In genomic region chr15:31223596-31224134, GRCm38 (mm10) we compare ENCODE assay signal across 7 mouse cellular contexts. TPM values are rescaled to one million over a fixed set of nuclear protein-coding genes. Genes with fewer than 3 reads are reported as not detected.
A peak's percentile ranks its signal among the peaks of the same experiment; 100 is the strongest.
DNase-seq lines count a peak whose midpoint lies in the region; ATAC-seq and TF ChIP-seq lines count a peak whose summit lies in the region.

No protein-coding gene starts in this region.

- no peaks in the 10 kb centered on the region for H3K9me3 ChIP-seq in lung, embryonic 14.5 days (ENCODE audit: low read depth, low read length)
- H3K9me3 ChIP-seq in embryonic facial prominence, embryonic 11.5 days (replicated peaks; ENCODE audit: control insufficient read depth, low read length): no peaks in the 10 kb centered on the region
- no peaks in the 10 kb centered on the region for H3K9me3 ChIP-seq in hindbrain, embryonic 15.5 days
- H3K9me3 ChIP-seq in midbrain, embryonic 11.5 days (ENCODE audit: control insufficient read depth, low read length): no peaks in the 10 kb centered on the region

- H3K36me3 ChIP-seq in lung, embryonic 14.5 days (ENCODE audit: insufficient read depth): no peaks in the 10 kb centered on the region
- no peaks in the 10 kb centered on the region for H3K36me3 ChIP-seq in embryonic facial prominence, embryonic 11.5 days (replicated peaks; ENCODE audit: control insufficient read depth, insufficient read depth, low read depth, low read length)
- no peaks in the 10 kb centered on the region for H3K36me3 ChIP-seq in hindbrain, embryonic 15.5 days
- no peaks in the 10 kb centered on the region for H3K36me3 ChIP-seq in midbrain, embryonic 11.5 days (ENCODE audit: control insufficient read depth, insufficient read depth, low read length)

- H3K4me2 ChIP-seq in lung, embryonic 14.5 days: peak overlapping the region; percentile 75
- peak overlapping the region; percentile 64 for H3K4me2 ChIP-seq in embryonic facial prominence, embryonic 11.5 days (ENCODE audit: low read depth, low read length)
- peak overlapping the region; percentile 69 for H3K4me2 ChIP-seq in hindbrain, embryonic 15.5 days
- H3K4me2 ChIP-seq in midbrain, embryonic 11.5 days: peak overlapping the region; percentile 73

- peak; percentile 43 for ATAC-seq in lung, embryonic 14.5 days (ENCODE audit: insufficient read depth)
- ATAC-seq in embryonic facial prominence, embryonic 11.5 days (replicated peaks; ENCODE audit: insufficient number of reproducible peaks, low FRiP score, low TSS enrichment, low read depth): no peak; the same call in 1 of the 2 replicates
- ATAC-seq in hindbrain, embryonic 15.5 days (ENCODE audit: low FRiP score, low read depth): peak; percentile 54
- ATAC-seq in midbrain, embryonic 11.5 days (ENCODE audit: low FRiP score): peak; percentile 36
- ATAC-seq in CD4-positive, CD25-positive, alpha-beta regulatory T cell, adult 4 months: no peak

- peak overlapping the region; percentile 48 for H3K9ac ChIP-seq in lung, embryonic 14.5 days
- peak overlapping the region; percentile 55 for H3K9ac ChIP-seq in embryonic facial prominence, embryonic 11.5 days (replicated peaks; ENCODE audit: low read length)
- peak overlapping the region; percentile 72 for H3K9ac ChIP-seq in hindbrain, embryonic 15.5 days
- H3K9ac ChIP-seq in midbrain, embryonic 11.5 days (ENCODE audit: low read length): peak overlapping the region; percentile 45; the same call in 1 of the 2 replicates

- WGBS in lung, embryonic 14.5 days: 30% methylated on average over 15 of the region's 15 CpGs
- 46% methylated on average over 15 of the region's 15 CpGs for WGBS in embryonic facial prominence, embryonic 11.5 days
- 42% methylated on average over 15 of the region's 15 CpGs for WGBS in hindbrain, embryonic 15.5 days
- WGBS in midbrain, embryonic 11.5 days: 45% methylated on average over 15 of the region's 15 CpGs

- peak; percentile 51 for DNase-seq in lung, embryonic 14.5 days
- no peak for DNase-seq in lung, adult 18-20 months
- no peak for DNase-seq in embryonic facial prominence, embryonic 11.5 days (ENCODE audit: low spot score)
- no peak for DNase-seq in midbrain, embryonic 11.5 days (ENCODE audit: low spot score, missing footprints)
- DNase-seq in left cerebral cortex, postnatal 4 days: no peak

- H3K27me3 ChIP-seq in lung, embryonic 14.5 days (ENCODE audit: insufficient read depth, low read length): no peaks in the 10 kb centered on the region
- H3K27me3 ChIP-seq in embryonic facial prominence, embryonic 11.5 days (ENCODE audit: control insufficient read depth, insufficient read depth, low read length): no peaks in the 10 kb centered on the region
- no peaks in the 10 kb centered on the region for H3K27me3 ChIP-seq in hindbrain, embryonic 15.5 days
- no peaks in the 10 kb centered on the region for H3K27me3 ChIP-seq in midbrain, embryonic 11.5 days (ENCODE audit: control insufficient read depth, insufficient read depth, low read length)

- intact Hi-C loops in left cerebral cortex, postnatal 4 days (cut with DNase I): no loop called here

- H3K4me1 ChIP-seq in lung, embryonic 14.5 days (ENCODE audit: insufficient read depth): no peaks in the 10 kb centered on the region
- no peaks in the 10 kb centered on the region for H3K4me1 ChIP-seq in embryonic facial prominence, embryonic 11.5 days (ENCODE audit: control insufficient read depth, insufficient read depth, low read length)
- H3K4me1 ChIP-seq in hindbrain, embryonic 15.5 days (replicated peaks): peaks cover 14% of the 10 kb centered on the region
- H3K4me1 ChIP-seq in midbrain, embryonic 11.5 days (ENCODE audit: control insufficient read depth, insufficient read depth, low read length): 0 out of 2 replicates have a peak, but pooled peaks cover 3% of the 10 kb centered on the region

- TF ChIP-seq CTCF in lung, embryonic 14.5 days (IDR thresholded peaks at IDR 0.05; ENCODE audit: low read depth): no peak

- peak overlapping the region; percentile 65 for H3K4me3 ChIP-seq in lung, embryonic 14.5 days (ENCODE audit: low read depth, low read length)
- H3K4me3 ChIP-seq in embryonic facial prominence, embryonic 11.5 days (ENCODE audit: low read depth, low read length): peak overlapping the region; percentile 66
- peak overlapping the region; percentile 68 for H3K4me3 ChIP-seq in hindbrain, embryonic 15.5 days
- H3K4me3 ChIP-seq in midbrain, embryonic 11.5 days (ENCODE audit: low read depth, low read length): peak overlapping the region; percentile 70

- peak overlapping the region; percentile 61; the same call in 1 of the 2 replicates for H3K27ac ChIP-seq in lung, embryonic 14.5 days (ENCODE audit: low read depth)
- no peak overlapping the region for H3K27ac ChIP-seq in embryonic facial prominence, embryonic 11.5 days (replicated peaks; ENCODE audit: low read depth, low read length)
- peak overlapping the region; percentile 84 for H3K27ac ChIP-seq in hindbrain, embryonic 15.5 days (replicated peaks)
- H3K27ac ChIP-seq in midbrain, embryonic 11.5 days (ENCODE audit: low read depth, low read length): no peak overlapping the region

RNA-seq across cellular contexts. Expression of gene Dap, which starts 0.4 kb away (rescaled TPM):
- 97.1 and 99.2 TPM in 2 replicates for polyA plus RNA-seq in lung, embryonic 14.5 days (2014; fragmentation: Nextera tagmentation; extraction: Ambion mirVana)
- 56.2 and 61.4 TPM in 2 replicates for polyA plus RNA-seq in embryonic facial prominence, embryonic 11.5 days (2014; fragmentation: Nextera tagmentation; extraction: Ambion mirVana)
- polyA plus RNA-seq in hindbrain, embryonic 15.5 days (2015; fragmentation: Nextera tagmentation; extraction: Ambion mirVana): 26.7 and 30.4 TPM in 2 replicates
- polyA plus RNA-seq in midbrain, embryonic 11.5 days (2014; fragmentation: Nextera tagmentation; extraction: Ambion mirVana): 36.0 and 40.3 TPM in 2 replicates
- 10 to 100 TPM; 61.6 to 81.6 TPM for polyA plus RNA-seq in CD4-positive, CD25-positive, alpha-beta regulatory T cell, adult 4 months (2017; shearing (Covaris generic))
- 10 to 100 TPM in 1 of 2 experiments, 1 to 10 TPM in 1; 9.3 to 11.5 TPM for total RNA-seq in left cerebral cortex, postnatal 4 days (2021)

Comparison
In these comparisons a context has a peak if more than half of its experiments do, and no peak if none do; other contexts are left out.
1. ATAC-seq: peak in lung, embryonic 14.5 days (single experiment), hindbrain, embryonic 15.5 days (single experiment) and midbrain, embryonic 11.5 days (single experiment); none in embryonic facial prominence, embryonic 11.5 days (single experiment) and CD4-positive, CD25-positive, alpha-beta regulatory T cell, adult 4 months (single experiment).
2. H3K27ac ChIP-seq: peak in lung, embryonic 14.5 days (single experiment) and hindbrain, embryonic 15.5 days (single experiment); none in embryonic facial prominence, embryonic 11.5 days (single experiment) and midbrain, embryonic 11.5 days (single experiment).
3. Peak in every context shown above with its lines, with median percentiles within 50 percentile points of each other: H3K4me2 ChIP-seq, H3K4me3 ChIP-seq and H3K9ac ChIP-seq.